Mouse (Mus musculus) ZHBTc4 (cell line): Measurements from ENCODE around the gene Zfp956.
A peak's percentile ranks its signal among the peaks of the same experiment; 100 is the strongest.
"Not testable (repeated sequence)": the region's sequence is repeated elsewhere in the genome, so short reads cannot be mapped to it uniquely, and the experiment has no call there.

ENCODE experiments used
- DNase-seq: peaks from one replicate; pipeline ENCODE4 v3.0.0-alpha.2; 2011; ENCODE audit warnings: low read depth, low spot score

The Zfp956 gene

GRCm38 (mm10) chr6:47968166-47968565 is 15.0 kb downstream of the Zfp956 start:
- DNase-seq: not testable (repeated sequence)

GRCm38 (mm10) chr6:47974599-47974998 is 21.4 kb downstream of the Zfp956 start:
- DNase-seq: peak; percentile 43

- peak; percentile 87 for DNase-seq
These were observed 25.7 kb downstream of the Zfp956 start for GRCm38 (mm10) chr6:47978897-47979368.

- DNase-seq: peak; percentile 73
These were observed 30.7 kb downstream of the Zfp956 start for GRCm38 (mm10) chr6:47983936-47984335.

- no peak for DNase-seq
These were observed 42.5 kb downstream of the Zfp956 start for GRCm38 (mm10) chr6:47995661-47996060.

GRCm38 (mm10) chr6:48010727-48011126 is 57.5 kb downstream of the Zfp956 start:
- no peak for DNase-seq
